Mouse (Mus musculus) heart, adult 2 months (tissue): Measurements from ENCODE around the gene Ubqln2. TPM values are rescaled to one million over a fixed set of nuclear protein-coding genes. Genes with fewer than 3 reads are reported as not detected.

Experiments
- DNase-seq, 2 experiments: peaks; one replicate each; pipeline ENCODE4 v3.0.0; 2021
- H3K27ac ChIP-seq: fragments of 200-600 bp; 2 replicates; pipeline ENCODE4 v1.8.1; 2022
- H3K27me3 ChIP-seq: fragments of 200-500 bp; 2 replicates; pipeline ENCODE4 v1.6.1; 2012; ENCODE audit warnings: mild to moderate bottlenecking, low read length, inconsistent platforms, mixed read lengths; ENCODE audit not compliant: control insufficient read depth, insufficient read depth
- H3K36me3 ChIP-seq: fragments of 200-500 bp; 2 replicates; pipeline ENCODE4 v1.6.1; 2012; ENCODE audit warnings: low read length, inconsistent platforms; ENCODE audit not compliant: control insufficient read depth, insufficient read depth
- H3K4me1 ChIP-seq: fragments of 200-500 bp; 2 replicates; pipeline ENCODE4 v1.6.1; 2011; ENCODE audit warnings: low read length; ENCODE audit not compliant: control insufficient read depth, insufficient read depth
- H3K4me3 ChIP-seq: fragments of 200-600 bp; 2 replicates; pipeline ENCODE4 v1.8.1; 2022
- H3K79me2 ChIP-seq: fragments of 200-500 bp; replicated peaks from 2 replicates; pipeline ENCODE4 v1.6.1; 2012; ENCODE audit warnings: mild to moderate bottlenecking, inconsistent platforms, low read length, moderate library complexity, mixed read lengths; ENCODE audit not compliant: control insufficient read depth, insufficient read depth
- H3K9ac ChIP-seq: fragments of 200-500 bp; 2 replicates; pipeline ENCODE4 v1.6.1; 2012; ENCODE audit warnings: low read depth, mild to moderate bottlenecking, control low read depth, inconsistent platforms, low read length, mixed read lengths
- CTCF ChIP-seq: fragments of 200-600 bp; IDR thresholded peaks from 2 replicates; pipeline ENCODE4 v1.8.1; 2022; ENCODE audit warnings: antibody characterized with exemption, mild to moderate bottlenecking, moderate library complexity
- EP300 ChIP-seq: fragments of 200-500 bp; IDR thresholded peaks from 2 replicates; pipeline ENCODE4 v1.6.1; 2011; ENCODE audit warnings: low read depth, low read length, control low read depth; ENCODE audit not compliant: insufficient read depth
- POLR2A ChIP-seq: fragments of 200-500 bp; IDR thresholded peaks from 2 replicates; pipeline ENCODE4 v1.6.1; 2011; ENCODE audit warnings: mild to moderate bottlenecking, low read depth, low read length, control low read depth; ENCODE audit not compliant: insufficient read depth
- whole genome bisulfite sequencing: fragments of 180-500 bp; shearing (Covaris S2); methylation state at CpG from one replicate; pipeline ENCODE4 v1.1.7; 2018; 5-methylcytosine and 5-hydroxymethylcytosine counted together
- intact Hi-C: fragments of 180-260 bp; cut with DNase I; formaldehyde crosslinking; loops from one replicate; pipeline ENCODE4 v1.15.1; 2025
- polyA plus RNA-seq: library from polyadenylated mRNA; depleted of rRNA; stranded (reverse); fragments of >200 nt; gene quantifications from 2 replicates; pipeline ENCODE4 v1.2.3, GENCODE M21; 2012; rRNA removed
- total RNA-seq, 2 experiments: library from RNA; stranded (reverse); gene quantifications; 2 replicates each; pipeline ENCODE4 v1.2.3; 2021

Ubqln2 gene
- total and polyA plus RNA-seq, 3 experiments = 18.8 to 28.1 (median 26.9) TPM

- WGBS = 42% methylated on average over 32 of the region's 32 CpGs
- no peak for TF ChIP-seq EP300
- no peak for TF ChIP-seq CTCF
- no peak for TF ChIP-seq POLR2A
- Histone ChIP-seq H3K27ac (no peak overlapping the region; the same call in 1 of the 2 replicates), H3K4me3 (peak overlapping the region; percentile 67), H3K9ac (peak overlapping the region; percentile 63), H3K4me1 (peaks cover 4% of the 10 kb centered on the region), H3K27me3 (no peaks in the 10 kb centered on the region), H3K36me3 (no peaks in the 10 kb centered on the region), H3K79me2 (peaks cover 4% of the 10 kb centered on the region)
- peak; percentile 2 to 23 for DNase-seq
- intact Hi-C loops = loop anchor here (10.0 kb wide), 2 partner anchors 195 to 795 kb away; partner anchors contain the start of gene Kctd12b
These were observed 1.4 kb downstream of the Ubqln2 start for GRCm38 (mm10) chrX:153499294-153500046.

- Histone ChIP-seq H3K27ac (no peak overlapping the region), H3K36me3 (no peaks in the 10 kb centered on the region), H3K79me2 (peaks cover 4% of the 10 kb centered on the region), H3K27me3 (no peaks in the 10 kb centered on the region), H3K4me3 (peak overlapping the region; percentile 67), H3K4me1 (peaks cover 4% of the 10 kb centered on the region), H3K9ac (no peak overlapping the region)
- DNase-seq = peak in 1 of 2 experiments; percentile 1
- no peak for TF ChIP-seq POLR2A
- TF ChIP-seq EP300 = no peak
- no peak for TF ChIP-seq CTCF
- intact Hi-C loops = loop anchor here (10.0 kb wide), 1 partner anchor 195 kb away; the partner anchor contains the start of gene Kctd12b
- 33% methylated on average over 12 of the region's 12 CpGs for WGBS
These were observed 2.0 kb downstream of the Ubqln2 start for GRCm38 (mm10) chrX:153500047-153500345.

GRCm38 (mm10) chrX:153505954-153506353 is 7.9 kb downstream of the Ubqln2 start:
- Histone ChIP-seq H3K4me3 (no peak overlapping the region), H3K27me3 (no peaks in the 10 kb centered on the region), H3K9ac (no peak overlapping the region), H3K36me3 (no peaks in the 10 kb centered on the region), H3K79me2 (no peaks in the 10 kb centered on the region), H3K4me1 (no peaks in the 10 kb centered on the region), H3K27ac (no peak overlapping the region)
- intact Hi-C loops = loop anchor here (5.0 to 10.0 kb wide), 2 partner anchors 119 to 189 kb away; partner anchors contain the start of gene Kctd12b
- TF ChIP-seq CTCF (peak; percentile 72), EP300 (no peak)
- peak; percentile 16 to 51 for DNase-seq
- WGBS = 39% methylated on average over 9 of the region's 9 CpGs

- Histone ChIP-seq H3K79me2 (no peaks in the 10 kb centered on the region), H3K4me1 (no peaks in the 10 kb centered on the region), H3K9ac (no peak overlapping the region), H3K4me3 (no peak overlapping the region), H3K27me3 (no peaks in the 10 kb centered on the region), H3K36me3 (no peaks in the 10 kb centered on the region), H3K27ac (no peak overlapping the region)
- WGBS = 71% methylated on average over 5 of the region's 5 CpGs
- DNase-seq = no peak
- intact Hi-C loops = no loop called here
- TF ChIP-seq EP300 = no peak
- no peak for TF ChIP-seq POLR2A
- TF ChIP-seq CTCF = no peak
These were observed 17.5 kb downstream of the Ubqln2 start for GRCm38 (mm10) chrX:153515491-153515890.

DNA sequence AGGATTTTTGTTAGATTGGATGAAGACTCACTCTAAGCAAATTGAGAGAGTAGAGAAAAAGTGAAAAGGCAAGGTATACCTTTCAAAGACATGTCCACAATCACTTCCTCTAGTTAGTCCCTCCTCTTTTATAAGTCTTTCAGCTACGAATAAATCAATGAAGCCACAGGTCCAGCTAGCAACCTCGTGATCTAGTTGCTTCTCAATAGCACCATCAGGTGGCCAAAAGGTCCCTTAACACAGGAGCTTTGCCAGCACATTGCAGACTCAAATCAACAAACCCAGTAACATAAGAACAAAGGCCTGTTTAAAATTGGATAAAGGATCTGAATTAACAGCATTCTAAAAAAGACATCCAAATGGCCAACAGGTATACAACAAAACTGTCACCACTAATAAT is 30.4 kb downstream of the Ubqln2 start:
- H3K27ac ChIP-seq = no peak overlapping the region
- TF ChIP-seq CTCF = peak; percentile 52
- no peak for TF ChIP-seq EP300
- TF ChIP-seq POLR2A = no peak
- WGBS = 25% methylated on average over 2 of the region's 2 CpGs
- no peaks in the 10 kb centered on the region for H3K4me1 ChIP-seq
- no peaks in the 10 kb centered on the region for H3K79me2 ChIP-seq
- no peak overlapping the region for H3K9ac ChIP-seq
- DNase-seq = no peak
- no peaks in the 10 kb centered on the region for H3K36me3 ChIP-seq
- H3K27me3 ChIP-seq = no peaks in the 10 kb centered on the region
- H3K4me3 ChIP-seq = no peak overlapping the region
- intact Hi-C loops = loop anchor here (5.0 kb wide), 1 partner anchor 141 kb away; no protein-coding TSS in a partner anchor

Other genes with a start within 250 kb of the Ubqln2 start
- not detected for gene Cypt3, start 60.4 kb downstream of the Ubqln2 start, total RNA-seq
- gene Cypt3, start 60.4 kb downstream of the Ubqln2 start, polyA plus RNA-seq = not detected in 2 replicates
- gene Kctd12b, start 198.2 kb downstream of the Ubqln2 start, total RNA-seq = 1 to 10 TPM; 5.9 to 7.5 TPM
- gene Kctd12b, start 198.2 kb downstream of the Ubqln2 start, polyA plus RNA-seq = 4.0 and 12.3 TPM in 2 replicates
- 10 to 100 TPM; 19.7 to 24.2 TPM for gene Nbdy, start 225.4 kb downstream of the Ubqln2 start, total RNA-seq
- gene Nbdy, start 225.4 kb downstream of the Ubqln2 start, polyA plus RNA-seq = 34.6 and 56.9 TPM in 2 replicates